Mouse (Mus musculus) bone marrow macrophage, adult 2 months (primary cell): ENCODE data around the gene Sept10.

ENCODE experiments used
- CTCF ChIP-seq: IDR thresholded peaks from 2 replicates; pipeline ENCODE4 v1.5.1; 2012; ENCODE audit warnings: low read depth, mild to moderate bottlenecking, low read length, moderate library complexity
- POLR2A ChIP-seq: IDR thresholded peaks from 2 replicates; pipeline ENCODE4 v1.6.1; 2012; ENCODE audit warnings: mild to moderate bottlenecking, low read depth, low read length, borderline replicate concordance

GRCm38 (mm10) chr10:59262021-59262420 is 40.4 kb upstream of the Sept10 start:
- TF ChIP-seq POLR2A: no peak
- TF ChIP-seq CTCF: no peak
